Mouse (Mus musculus): ENCODE data around the gene Cflar.

Gene Cflar

DNA sequence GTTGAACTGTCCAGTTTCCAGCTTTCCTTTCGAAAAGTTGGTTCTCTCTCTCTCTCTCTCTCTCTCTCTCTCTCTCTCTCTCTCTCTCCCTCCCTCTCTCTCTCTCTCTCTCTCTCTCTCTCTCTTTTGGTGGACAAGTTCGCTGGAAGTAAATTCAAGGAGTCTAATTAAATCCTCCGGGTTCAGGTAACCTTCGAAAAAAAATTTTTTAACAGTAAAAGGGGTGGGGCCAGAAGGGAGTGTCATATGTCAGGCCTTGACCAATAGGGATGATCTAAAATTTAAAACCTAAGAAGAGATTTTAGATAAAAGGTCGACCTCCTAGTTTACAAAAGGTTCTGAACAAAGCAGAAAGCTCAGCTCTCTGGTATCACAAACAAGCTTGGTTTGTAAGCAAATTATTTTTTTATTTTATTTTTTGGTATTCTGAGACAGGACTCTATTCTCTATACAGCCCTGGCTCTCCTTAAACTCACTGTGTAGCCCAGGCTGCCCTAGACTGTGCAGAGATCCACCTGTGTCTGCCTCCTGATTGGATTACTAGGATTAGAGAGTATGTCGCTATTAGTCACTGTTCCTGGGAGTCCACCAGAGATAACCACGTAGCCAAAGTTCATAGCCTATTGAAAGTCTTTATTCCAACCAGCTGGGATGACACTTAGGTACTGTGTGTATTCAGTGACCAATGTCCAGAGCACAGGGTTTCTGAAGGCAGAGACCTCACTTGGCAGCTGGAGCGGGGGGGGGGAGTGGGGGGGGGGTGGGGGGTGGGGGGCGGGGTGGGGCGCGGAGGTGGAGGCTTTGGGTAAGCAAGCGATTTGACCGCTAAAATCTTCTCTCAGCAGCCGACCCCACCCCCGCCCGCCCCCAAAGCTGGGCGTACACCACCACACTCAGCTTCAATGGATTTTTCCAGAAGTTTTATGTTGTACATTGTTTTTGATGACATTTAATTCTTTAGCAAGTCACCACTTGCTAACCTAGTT is 1.1 kb downstream of the Cflar start:
- DNase-seq (ENCODE audit: low spot score in 2 of 2), result peak; percentile 46 to 59

- peak; percentile 51 to 53 for DNase-seq (ENCODE audit: low spot score in 2 of 2)
These were observed 2.0 kb downstream of the Cflar start for GRCm38 (mm10) chr1:58713081-58713892.

DNA sequence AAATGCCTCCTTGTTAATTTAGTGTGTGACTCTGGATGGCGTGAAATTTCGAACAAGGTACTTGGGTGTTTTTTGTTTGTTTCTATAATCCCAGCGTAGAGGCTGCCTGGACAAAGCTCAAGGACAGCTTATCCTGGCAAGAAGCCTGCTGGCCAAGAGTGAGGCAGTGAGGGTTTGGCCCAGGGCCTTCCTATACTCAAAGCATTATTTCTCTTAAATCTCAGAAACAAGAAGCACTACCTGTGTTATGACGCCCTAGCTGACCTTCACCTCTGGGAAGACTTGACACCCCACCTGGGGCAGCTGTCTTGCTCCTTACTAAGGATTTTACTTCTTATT is 2.6 kb downstream of the Cflar start:
- DNase-seq (ENCODE audit: low spot score in 2 of 2), result no peak

DNA sequence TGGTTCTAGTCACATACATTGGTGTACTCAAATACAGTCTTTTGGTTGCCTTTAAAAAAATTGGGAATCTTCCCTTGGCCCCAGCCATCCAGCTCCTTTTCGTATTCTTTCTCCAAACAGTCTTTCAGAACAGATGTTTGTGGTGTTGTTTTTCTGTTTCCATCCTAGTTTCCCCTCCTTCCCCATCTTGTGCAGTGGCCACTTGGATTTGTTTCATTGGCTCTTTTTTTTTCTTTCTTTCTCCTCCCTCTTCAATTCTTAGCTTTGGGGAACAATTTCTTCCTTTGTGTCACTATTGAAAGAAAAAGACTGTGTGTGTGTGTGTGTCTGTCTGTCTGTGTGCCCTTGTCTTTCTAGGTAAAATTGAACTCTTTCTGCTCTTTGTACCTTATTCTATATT is 3.1 kb downstream of the Cflar start:
- DNase-seq (ENCODE audit: low spot score in 2 of 2), result no peak

DNA sequence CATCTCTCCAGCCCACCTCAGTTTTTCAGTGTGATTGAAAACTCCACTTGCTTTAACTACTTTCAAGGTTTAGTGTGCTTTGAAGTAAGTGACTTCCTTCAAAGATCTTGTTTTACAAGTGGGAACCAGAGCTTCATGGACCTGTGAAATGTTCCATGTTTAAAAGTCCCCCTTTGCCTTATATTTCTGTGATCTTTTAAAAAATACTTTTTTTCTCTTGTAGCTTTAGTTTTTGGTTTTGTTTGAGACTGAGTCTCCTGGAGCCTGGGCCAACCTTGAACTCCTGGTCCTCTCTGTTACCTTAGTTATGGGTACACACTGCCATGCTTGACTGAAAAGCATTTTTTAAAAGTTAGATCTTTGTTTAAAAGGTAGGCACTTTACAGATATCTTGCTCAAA is 4.2 kb downstream of the Cflar start:
- no peak for DNase-seq (ENCODE audit: low spot score in 2 of 2)

DNA sequence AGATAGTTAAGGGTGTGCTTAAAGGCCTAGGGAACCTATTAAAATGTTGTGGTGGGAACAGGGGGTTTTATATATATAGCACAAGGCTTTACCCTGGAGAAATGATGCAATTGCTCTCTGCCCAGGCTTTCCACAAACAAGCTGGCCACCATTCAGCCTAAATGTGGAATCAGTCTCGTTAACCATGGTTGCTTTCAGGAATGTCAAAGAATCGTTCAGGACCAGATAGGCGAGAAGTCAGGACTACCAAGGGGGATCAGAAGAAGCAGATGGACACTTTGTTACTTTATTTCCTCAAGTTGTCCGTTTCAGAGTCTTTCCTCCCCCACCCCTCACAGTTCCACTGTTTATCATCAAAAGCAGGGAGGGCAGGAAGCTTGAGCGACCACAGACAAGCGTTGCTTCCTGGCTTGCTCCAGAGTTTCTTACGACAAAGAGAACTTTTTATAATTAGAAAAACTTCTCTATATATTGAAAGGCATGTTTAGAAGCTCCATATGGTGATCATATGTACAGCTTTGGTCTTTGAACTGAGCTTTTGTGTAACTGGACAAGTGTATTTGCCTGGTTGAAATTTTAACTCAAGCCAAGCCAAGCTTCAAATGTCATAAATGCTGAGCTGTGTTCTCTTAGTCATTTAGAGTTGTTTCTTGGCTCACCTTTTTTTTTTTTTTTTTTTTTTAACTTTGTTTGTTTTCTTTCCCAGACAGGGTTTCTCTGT is 5.0 kb downstream of the Cflar start:
- DNase-seq (ENCODE audit: low spot score in 2 of 2), result no peak

DNA sequence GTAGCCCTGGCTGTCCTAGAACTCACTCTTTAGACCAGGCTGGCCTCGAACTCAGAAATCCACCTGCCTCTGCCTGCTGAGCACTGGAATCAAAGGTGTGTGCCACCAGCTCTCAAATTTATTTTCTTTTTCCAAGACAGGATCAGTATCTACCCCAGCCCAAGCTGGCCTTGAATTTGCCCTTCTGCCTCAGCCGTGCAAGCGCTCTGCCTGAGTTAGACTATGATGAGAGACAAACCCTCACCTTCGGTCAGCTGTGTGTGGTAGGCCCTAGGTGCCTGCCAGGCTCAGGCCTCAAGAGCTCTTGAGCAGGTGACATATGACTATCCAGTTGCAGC is 5.5 kb downstream of the Cflar start:
- DNase-seq (ENCODE audit: low spot score in 2 of 2), result no peak

GRCm38 (mm10) chr1:58717589-58718270 is 6.4 kb downstream of the Cflar start:
- no peak for DNase-seq (ENCODE audit: low spot score in 2 of 2)

DNA sequence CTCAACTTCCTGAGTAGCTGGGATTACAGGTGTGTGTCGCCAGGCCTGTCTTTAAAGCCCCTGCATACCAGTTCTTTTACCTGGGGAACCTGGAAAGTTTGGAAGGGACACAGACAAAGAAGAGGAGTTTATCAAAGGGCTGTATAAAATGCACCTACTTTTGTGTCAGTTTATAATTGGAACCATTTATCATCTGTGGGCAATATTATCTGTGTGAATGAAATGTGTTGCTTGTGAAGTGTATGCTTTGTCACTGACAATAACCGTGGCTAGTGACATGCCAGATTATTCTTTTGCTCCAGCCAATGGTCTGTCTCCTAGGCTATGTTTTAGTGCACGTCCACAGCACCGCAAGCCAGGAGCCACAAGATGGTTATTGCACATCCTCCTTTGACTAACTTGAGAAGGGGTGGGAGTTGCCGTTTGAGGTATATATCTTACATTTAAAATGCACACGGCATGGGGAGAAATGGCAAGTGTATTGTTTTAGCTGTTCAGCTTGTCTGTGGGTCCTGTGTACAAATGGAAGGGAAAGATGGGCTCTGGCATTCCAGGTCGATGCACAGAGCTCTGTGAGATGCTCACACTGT is 8.1 kb downstream of the Cflar start:
- DNase-seq (ENCODE audit: low spot score in 2 of 2), result no peak

- DNase-seq (ENCODE audit: low spot score in 2 of 2), result no peak
These were observed 8.8 kb downstream of the Cflar start for GRCm38 (mm10) chr1:58720090-58720489.

DNA sequence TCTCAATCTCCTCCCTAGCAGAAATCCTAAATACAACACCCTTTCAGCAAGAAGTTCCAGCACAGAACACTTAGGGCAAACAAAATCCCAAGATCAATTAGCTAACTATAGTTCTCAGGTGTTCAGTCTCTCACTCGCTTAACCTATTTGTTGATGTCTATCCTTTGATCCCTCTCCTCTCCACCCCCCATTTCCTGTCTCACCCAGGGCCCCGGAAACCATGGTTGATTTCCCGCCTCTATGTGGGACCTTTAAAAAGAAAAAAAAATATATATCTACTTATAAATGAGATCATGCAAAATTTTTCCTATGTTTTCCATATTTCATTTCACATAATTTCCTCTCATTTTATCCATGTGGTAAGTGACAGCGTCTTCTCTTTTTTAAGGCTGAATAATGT is 9.7 kb downstream of the Cflar start:
- DNase-seq (ENCODE audit: low spot score in 2 of 2), result no peak

- DNase-seq (ENCODE audit: low spot score in 2 of 2), result no peak
These were observed 11.0 kb downstream of the Cflar start for GRCm38 (mm10) chr1:58722115-58722938.

DNA sequence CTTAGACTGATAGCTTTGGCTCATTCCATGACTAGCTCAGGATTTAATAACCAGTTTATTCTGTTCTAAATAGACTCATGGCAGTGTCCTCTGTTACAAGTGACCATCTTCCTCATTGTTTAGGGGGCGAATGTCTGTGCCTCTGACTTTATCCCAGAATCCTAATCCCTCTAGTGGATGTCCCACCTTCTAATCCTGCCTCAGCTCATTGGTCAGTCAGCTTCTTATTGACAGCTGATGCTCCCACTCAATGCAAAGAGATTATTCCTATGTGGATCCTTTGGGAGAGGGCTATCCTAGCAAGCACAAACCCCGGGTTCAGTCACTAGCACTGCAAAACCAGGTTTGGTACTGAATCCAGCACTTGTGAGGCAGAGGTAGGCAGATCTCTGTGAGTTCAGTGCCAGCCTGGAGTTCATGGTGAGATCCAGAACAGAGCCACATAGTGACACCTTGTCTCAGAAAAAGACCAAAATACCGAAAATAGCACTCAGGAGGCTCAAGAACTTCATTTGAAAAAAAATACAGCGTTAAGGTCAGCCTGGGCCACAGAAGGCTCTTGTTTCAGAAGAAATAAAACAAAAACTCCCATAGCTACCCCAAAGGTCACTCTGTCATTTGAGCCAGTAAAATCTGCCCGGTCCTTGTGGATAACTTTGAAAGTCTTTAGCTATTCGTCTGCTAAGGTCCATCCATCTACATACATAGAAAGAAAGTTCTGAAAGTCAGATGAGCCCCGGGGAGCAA is 11.9 kb downstream of the Cflar start:
- no peak for DNase-seq (ENCODE audit: low spot score in 2 of 2)

- no peak for DNase-seq (ENCODE audit: low spot score in 2 of 2)
These were observed 12.6 kb downstream of the Cflar start for GRCm38 (mm10) chr1:58723809-58724405.

DNA sequence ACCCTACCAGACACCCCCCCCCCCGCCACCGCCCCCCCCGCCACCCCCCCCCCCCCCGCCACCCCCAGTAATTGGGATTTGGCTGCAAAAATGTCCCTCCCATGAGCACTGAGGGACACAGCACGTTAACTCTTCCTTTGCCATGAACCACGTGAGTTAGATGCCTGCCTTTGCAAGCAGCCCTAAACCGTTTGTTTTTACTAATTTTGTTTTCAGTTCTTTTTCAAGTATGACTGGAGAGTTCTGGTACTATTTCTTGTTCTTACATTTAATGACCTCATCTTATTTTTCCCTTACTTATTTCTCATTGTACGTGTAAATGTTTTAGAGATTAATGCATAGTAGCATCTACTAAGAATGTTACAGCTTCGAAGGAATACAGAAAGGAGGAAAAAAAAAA is 13.2 kb downstream of the Cflar start:
- no peak for DNase-seq (ENCODE audit: low spot score in 2 of 2)

GRCm38 (mm10) chr1:58725095-58725494 is 13.8 kb downstream of the Cflar start:
- DNase-seq (ENCODE audit: low spot score in 2 of 2), result no peak

- DNase-seq (ENCODE audit: low spot score in 2 of 2), result no peak
These were observed 14.5 kb downstream of the Cflar start for GRCm38 (mm10) chr1:58725767-58726166.

- DNase-seq (ENCODE audit: low spot score in 2 of 2), result no peak
These were observed 15.9 kb downstream of the Cflar start for GRCm38 (mm10) chr1:58727019-58727746.
